Mouse (Mus musculus): ENCODE data around the gene Cngb1. TPM values are rescaled to one million over a fixed set of nuclear protein-coding genes. Genes with fewer than 3 reads are reported as not detected.

The Cngb1 gene
- total RNA-seq (2021), result under 1 TPM; 0.48 to 0.53 TPM

DNA sequence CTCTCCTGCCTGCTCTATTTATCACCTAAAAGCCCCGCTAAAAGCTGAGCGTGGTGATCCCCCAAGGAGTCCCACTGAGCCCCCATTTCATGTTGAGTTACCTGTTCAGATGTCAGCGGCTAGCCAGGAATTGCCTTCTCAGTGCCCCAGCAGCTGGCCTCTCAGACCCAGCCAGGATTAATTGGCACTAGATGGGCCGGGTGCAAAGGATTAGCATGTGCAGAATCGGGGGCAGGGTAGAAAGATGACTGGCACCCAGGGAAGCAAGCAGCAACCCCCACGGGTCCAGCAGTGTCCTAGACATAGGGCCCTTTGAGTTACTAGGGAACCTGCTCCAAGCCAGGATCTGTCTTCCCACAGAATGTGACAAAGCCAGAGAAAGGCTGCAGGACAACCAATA, at the start of gene Cngb1:
Gene Cngb1 (minus strand): TSS at position 155 of the 400 bp plus-strand sequence.
- DNase-seq (ENCODE audit: low spot score in 2 of 2), result no peak
- intact Hi-C loops (cut with DNase I), result no loop called here

GRCm38 (mm10) chr8:95354606-95355005, 48.2 kb upstream of the Cngb1 start:
- no peak for DNase-seq (ENCODE audit: low spot score in 2 of 2)
- intact Hi-C loops (cut with DNase I), result no loop called here

DNA sequence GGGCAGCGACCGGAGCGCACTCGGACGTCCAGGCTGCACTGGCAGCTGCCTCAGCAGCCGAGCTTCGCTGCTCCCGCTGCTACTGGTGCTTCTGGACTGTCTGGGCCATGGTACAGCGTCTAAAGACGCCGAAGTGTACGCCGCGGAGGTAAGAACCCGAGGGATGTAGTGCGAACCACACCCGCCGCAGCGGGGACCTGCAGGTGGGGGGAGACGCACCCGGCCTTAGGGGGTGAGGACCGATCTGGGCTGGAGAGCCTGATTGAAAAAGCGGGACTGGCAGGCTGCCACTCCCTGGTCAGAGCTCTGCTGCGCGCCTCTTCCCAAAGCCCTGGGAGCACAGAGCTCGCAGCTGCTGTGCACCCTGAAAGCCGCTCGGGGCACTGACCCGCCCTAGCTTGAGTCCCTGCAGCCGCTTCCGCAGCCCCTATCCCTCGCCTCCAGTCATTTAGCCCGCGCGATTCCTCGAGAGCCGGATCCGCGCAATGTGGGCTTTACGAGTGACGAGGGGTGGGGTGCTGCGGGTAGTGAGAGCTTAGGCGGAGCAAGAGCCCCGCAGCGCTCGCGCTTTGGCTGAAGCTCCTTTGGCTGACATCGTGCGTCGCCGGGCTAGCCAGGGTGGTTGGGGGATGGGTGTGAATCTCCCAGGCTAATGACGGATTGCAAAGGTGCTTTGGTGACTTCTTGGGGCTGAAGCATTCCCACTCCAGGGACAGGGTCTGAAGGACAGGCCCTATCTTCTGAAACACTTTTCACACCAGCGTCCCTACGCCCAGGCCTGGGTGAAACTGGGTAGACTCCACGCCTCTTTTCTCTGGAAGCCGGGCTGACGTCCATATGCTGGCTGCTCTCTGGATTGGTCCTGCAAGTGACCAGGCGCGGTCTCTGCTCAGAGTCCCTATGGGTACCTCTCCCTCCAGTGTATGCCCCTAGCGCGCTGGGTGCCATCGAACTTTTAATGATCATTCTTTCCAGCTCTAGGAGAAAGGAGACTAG, 46.8 kb upstream of the Cngb1 start:
- DNase-seq (ENCODE audit: low spot score in 2 of 2), result peak in 1 of 2 experiments; percentile 44
- intact Hi-C loops (cut with DNase I), result loop anchor here (1.0 kb wide), 1 partner anchor 74 kb away; no protein-coding TSS in a partner anchor

- intact Hi-C loops (cut with DNase I), result loop anchor here (1.0 kb wide), 1 partner anchor 75 kb away; no protein-coding TSS in a partner anchor
- DNase-seq (ENCODE audit: low spot score in 2 of 2), result peak; percentile 66 to 71
Measured at GRCm38 (mm10) chr8:95352151-95352870, 45.9 kb upstream of the Cngb1 start, which contains the start of gene Mmp15. Gene Mmp15, plus strand, starts transcription at chr8:95352268.

DNA sequence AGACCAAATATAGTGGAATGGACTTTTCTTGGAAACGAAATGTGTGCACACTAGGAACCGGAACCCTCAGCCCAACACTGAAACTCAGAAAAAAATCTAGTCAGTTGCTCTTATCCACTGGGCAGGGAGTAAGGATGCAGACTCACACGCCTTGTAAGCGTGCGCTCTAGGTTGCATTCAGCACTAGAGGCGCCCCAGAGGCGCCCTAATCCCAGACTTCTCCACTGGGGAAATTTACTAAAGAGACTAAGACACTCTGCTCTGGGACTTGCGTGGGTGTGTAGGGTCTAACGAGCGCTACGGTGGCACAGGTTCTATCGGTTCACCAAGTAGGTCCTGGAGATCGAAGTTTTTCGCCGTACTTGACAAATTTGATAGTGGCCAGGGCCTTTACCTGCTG, 45.1 kb upstream of the Cngb1 start:
- DNase-seq (ENCODE audit: low spot score in 2 of 2), result peak in 1 of 2 experiments; percentile 38
- intact Hi-C loops (cut with DNase I), result no loop called here

DNA sequence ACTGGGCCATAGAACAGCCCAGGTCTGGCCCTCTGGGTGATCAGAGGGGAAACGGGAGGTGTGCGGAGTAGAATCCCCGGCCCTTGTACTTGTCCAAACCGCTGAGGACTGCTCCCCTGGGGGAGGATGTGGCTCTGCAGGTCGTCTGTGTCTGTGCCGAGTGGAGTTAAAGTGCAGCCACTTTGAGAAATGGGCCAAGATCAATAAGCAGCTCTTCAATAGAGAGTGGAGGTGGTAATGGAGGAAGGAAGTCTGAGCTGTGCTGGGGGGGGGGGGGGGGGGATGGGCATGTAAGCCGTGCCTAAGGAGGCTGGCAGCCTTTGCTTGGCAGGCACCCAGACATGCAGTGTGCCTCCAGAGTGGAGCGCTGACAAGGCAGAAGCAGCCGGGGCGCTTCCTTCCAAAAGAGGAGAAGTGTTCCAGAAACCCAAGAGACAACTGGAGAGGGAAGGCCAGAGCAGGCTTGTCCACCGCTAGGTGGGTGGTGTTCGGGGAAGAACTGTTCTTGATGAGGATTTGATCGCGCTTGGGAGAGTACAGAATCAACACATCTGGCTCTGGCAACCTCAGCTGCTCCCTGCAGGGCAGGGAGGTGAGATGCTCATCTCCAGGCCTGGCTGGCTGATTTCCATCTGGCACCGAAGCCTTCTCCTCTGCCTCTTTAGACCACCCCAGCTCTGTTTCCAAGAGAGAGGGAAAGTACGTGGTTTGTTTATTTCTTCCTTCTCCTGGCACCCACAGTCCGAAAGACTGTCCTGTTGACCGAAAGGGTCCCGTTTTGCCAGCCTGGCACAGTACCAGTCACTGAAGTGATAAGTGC, 42.6 kb upstream of the Cngb1 start:
- intact Hi-C loops (cut with DNase I), result loop anchor here (1.0 to 10.0 kb wide), 3 partner anchors 85 to 256 kb away; partner anchors contain the start of gene Cfap20
- peak; percentile 87 to 93 for DNase-seq (ENCODE audit: low spot score in 2 of 2)

GRCm38 (mm10) chr8:95348356-95348755, 42.0 kb upstream of the Cngb1 start:
- intact Hi-C loops (cut with DNase I), result loop anchor here (2.0 to 10.0 kb wide), 2 partner anchors 104 to 256 kb away; no protein-coding TSS in a partner anchor

DNA sequence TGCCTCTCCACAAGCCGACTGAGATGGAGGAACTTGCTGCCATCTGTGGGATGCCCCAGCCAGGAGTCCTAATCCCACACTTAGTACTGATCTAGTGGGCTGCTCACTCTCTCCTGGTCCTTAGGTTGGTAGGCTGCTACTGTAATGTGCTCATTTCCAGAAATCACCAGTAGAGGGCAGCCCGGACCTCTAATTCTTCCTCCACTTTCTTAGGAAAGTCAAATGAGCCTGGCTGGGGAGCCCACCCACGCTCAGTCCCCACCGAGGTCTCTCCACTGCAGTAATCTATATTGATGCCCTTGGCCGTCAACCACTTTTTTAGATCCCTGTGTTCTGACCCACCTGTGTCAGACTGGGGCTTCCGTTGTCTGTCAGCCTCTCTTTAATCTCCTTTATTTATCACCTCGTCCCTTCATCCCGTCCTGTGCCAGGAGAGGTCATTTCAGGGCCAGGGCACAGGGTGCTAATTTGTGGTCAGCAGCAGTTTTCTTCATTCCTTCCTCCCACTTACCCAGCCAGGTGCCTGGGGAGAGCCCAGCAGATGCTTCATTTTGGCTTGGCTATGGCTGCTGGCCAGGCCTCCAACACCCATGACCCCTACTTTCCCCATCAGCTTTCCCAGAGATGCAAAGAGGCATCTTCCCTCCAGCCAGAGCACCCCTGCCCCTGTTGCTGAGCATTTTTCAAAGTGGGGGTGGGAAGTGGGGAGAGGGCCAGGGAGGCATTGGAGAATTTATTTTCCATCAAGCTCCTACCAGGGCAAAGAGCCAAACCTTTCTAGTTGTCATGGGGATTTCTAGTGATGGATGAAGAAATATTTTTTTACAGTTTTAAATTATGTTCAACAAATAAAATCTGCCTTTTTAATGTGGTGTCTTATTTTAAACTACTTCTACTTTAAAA, 40.5 kb upstream of the Cngb1 start:
- DNase-seq (ENCODE audit: low spot score in 2 of 2), result peak; percentile 79 to 85
- intact Hi-C loops (cut with DNase I), result loop anchor here (10.0 kb wide), 1 partner anchor 258 kb away; no protein-coding TSS in a partner anchor

More at GRCm38 (mm10) chr8:95348356-95348755, 42.0 kb upstream of the Cngb1 start:
- no peak for DNase-seq (ENCODE audit: low spot score in 2 of 2)

DNA sequence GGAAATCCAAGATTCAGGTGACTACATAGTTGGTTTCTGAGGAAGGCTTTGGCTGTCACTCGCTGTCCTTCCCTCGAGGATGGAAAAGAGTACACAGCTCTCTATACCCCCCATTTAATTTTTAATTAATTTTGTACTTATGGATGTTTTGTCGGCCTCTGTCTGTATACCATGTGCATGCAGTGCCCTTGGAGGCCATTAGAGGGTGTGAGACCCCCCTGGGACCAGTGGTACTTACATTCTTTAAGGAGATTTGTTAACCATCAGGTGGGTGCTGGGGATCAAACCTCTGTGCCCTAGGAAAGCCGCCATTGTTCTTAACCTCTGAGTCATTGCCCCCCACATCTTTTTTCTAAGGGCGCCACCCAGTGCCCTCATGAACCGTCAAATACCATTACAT, 38.3 kb upstream of the Cngb1 start:
- DNase-seq (ENCODE audit: low spot score in 2 of 2), result no peak
- intact Hi-C loops (cut with DNase I), result loop anchor here (10.0 kb wide), 1 partner anchor 260 kb away; no protein-coding TSS in a partner anchor

DNA sequence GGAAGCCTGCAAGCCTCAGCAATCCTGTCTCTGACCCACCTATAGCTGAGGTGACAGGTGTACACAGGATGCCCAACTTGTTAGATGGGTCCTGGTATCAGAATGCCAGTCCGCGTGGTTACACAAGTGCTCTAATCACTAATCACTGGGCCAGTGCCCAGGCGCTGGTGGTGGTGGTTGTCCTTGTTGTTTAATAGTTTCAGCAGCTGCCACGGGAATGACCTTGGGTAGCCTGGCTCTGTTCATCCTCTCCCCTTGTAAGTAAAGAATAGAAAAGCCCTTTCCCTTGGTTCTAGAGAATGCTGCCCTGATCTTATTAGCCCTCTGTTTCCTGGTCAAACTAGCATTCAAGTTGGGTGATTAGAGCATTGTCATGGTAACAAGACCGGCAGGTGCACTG, 35.3 kb upstream of the Cngb1 start:
- intact Hi-C loops (cut with DNase I), result loop anchor here (10.0 kb wide), 1 partner anchor 263 kb away; no protein-coding TSS in a partner anchor
- no peak for DNase-seq (ENCODE audit: low spot score in 2 of 2)

DNA sequence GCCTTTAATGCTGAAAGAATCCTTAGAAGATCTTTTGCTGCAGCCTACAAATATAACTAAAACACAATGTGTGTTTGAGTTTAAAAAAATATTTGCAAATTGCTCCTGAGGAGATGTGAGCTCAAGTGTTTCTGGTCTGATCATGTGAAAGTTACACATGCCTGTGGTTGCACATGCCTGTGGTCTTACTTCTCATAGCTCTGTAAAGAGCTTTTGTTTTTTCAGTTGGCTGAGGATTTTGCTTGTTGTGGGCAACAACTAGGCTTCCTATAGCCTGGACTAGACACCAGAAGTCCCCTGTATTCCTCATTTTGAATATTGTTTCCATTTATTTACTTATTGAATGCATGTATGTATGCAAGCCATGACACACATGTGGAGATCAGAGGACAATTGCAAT, 30.0 kb upstream of the Cngb1 start:
- intact Hi-C loops (cut with DNase I), result no loop called here
- DNase-seq (ENCODE audit: low spot score in 2 of 2), result no peak

- DNase-seq (ENCODE audit: low spot score in 2 of 2), result no peak
- intact Hi-C loops (cut with DNase I), result no loop called here
Measured at GRCm38 (mm10) chr8:95335706-95336105, 29.3 kb upstream of the Cngb1 start.

- DNase-seq (ENCODE audit: low spot score in 2 of 2), result no peak
- intact Hi-C loops (cut with DNase I), result loop anchor here (5.0 kb wide), 1 partner anchor 100 kb away; the partner anchor contains the start of gene Cfap20
Measured at GRCm38 (mm10) chr8:95332437-95333199, 26.2 kb upstream of the Cngb1 start.

DNA sequence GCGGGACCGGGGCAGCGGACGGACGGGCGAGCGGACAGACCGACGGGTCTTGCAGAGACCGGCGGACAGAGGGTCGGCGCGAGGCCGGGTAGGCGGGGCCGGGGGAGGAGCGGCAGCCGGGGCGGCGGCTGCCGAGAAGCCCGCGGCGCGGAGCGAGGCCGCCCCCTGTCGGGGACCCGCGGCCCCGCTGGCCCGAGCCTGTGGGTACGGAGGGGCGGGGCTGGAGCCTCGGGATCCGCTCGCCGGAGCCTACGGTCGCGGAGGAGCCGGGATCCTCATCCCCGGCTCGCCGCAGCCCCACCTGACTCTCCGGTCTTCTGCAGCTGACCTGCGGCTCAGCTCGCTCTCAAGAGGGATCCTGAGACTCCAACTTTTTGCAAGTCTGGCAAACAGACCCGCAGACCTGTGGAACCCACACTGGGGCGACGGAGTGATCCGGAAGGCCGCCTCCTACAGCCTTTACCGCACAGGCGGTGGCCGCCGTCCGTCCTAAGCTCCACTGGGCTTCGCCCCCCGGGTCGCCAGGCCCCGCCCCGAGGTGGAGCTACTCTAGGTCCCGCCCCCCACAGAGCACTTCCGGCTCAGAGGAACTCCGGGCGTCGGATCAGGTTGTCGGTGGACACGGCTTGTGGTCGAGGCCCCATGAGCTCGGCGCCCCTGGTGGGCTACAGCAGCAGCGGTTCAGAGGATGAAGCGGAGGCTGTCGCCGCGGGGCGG, 25.5 kb upstream of the Cngb1 start, which contains the start of the genes Zfp319 and Usb1:
Gene Zfp319 (minus strand): TSS at position 231 of the 717 bp plus-strand sequence.
Gene Usb1 (plus strand): TSS at position 565 of the 717 bp plus-strand sequence.
- peak; percentile 93 to 94 for DNase-seq (ENCODE audit: low spot score in 2 of 2)
- intact Hi-C loops (cut with DNase I), result loop anchor here (1.0 to 5.0 kb wide), 2 partner anchors 78 to 100 kb away; partner anchors contain the start of gene Cfap20

GRCm38 (mm10) chr8:95331156-95331719, 24.9 kb upstream of the Cngb1 start:
- intact Hi-C loops (cut with DNase I), result loop anchor here (1.0 to 5.0 kb wide), 2 partner anchors 77 to 101 kb away; partner anchors contain the start of gene Cfap20
- DNase-seq (ENCODE audit: low spot score in 2 of 2), result no peak

DNA sequence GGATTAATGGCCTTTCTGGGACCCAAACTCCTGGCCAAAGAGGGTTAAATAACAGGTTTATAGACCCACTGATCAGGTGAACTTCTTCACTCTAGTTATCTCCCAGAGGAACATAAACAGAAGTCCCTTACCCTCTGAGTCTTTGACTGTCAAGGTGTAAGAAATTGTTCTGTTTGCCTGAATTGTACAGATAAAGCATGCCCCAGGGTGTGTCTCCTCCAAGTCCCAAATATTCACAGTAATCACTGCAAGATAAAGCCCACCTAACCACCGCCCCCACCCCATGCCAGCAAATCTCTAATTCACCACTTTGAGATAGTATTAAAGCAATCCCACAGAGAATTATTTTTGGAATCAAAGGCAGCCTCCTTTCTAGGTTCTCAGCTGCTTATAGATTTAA, 24.0 kb upstream of the Cngb1 start:
- intact Hi-C loops (cut with DNase I), result loop anchor here (5.0 kb wide), 1 partner anchor 102 kb away; the partner anchor contains the start of gene Cfap20
- no peak for DNase-seq (ENCODE audit: low spot score in 2 of 2)

All from left cerebral cortex, postnatal 25 days (tissue).